Mouse (Mus musculus): ENCODE measurements around the gene Gm10134. TPM values are rescaled to one million over a fixed set of nuclear protein-coding genes. Genes with fewer than 3 reads are reported as not detected.
A peak's percentile ranks its signal among the peaks of the same experiment; 100 is the strongest.
"Not testable (repeated sequence)": the region's sequence is repeated elsewhere in the genome, so short reads cannot be mapped to it uniquely, and the experiment has no call there.

Gm10134 gene
- polyA plus RNA-seq, 1 experiment from 2014 or later = 0.89 TPM

GRCm38 (mm10) chr2:28506291-28506690, 396 bp downstream of the Gm10134 start:
- no peak for ATAC-seq (ENCODE audit: insufficient number of reproducible peaks, insufficient read depth, low FRiP score, low TSS enrichment, low read depth)
- no peak overlapping the region for H3K4me2 ChIP-seq
- H3K9ac ChIP-seq (replicated peaks) = no peak overlapping the region
- 0 out of 2 replicates have a peak, but pooled peaks cover 2% of the 10 kb centered on the region for H3K27me3 ChIP-seq
- H3K9me3 ChIP-seq = no peaks in the 10 kb centered on the region
- H3K36me3 ChIP-seq = no peaks in the 10 kb centered on the region
- H3K27ac ChIP-seq = no peak overlapping the region
- 73% methylated on average over 6 of the region's 6 CpGs for WGBS
- H3K4me3 ChIP-seq (replicated peaks) = no peak overlapping the region
- H3K4me1 ChIP-seq (replicated peaks) = no peaks in the 10 kb centered on the region

- WGBS = 62% methylated on average over 5 of the region's 5 CpGs
These were observed 5.7 kb downstream of the Gm10134 start for GRCm38 (mm10) chr2:28511600-28511999.

GRCm38 (mm10) chr2:28512798-28513401, 7.0 kb downstream of the Gm10134 start, which contains the start of gene Ralgds:
Ralgds (plus strand) TSS chr2:28513125.
- peak within 1 kb of the TSS; percentile 89 for H3K4me2 ChIP-seq
- ATAC-seq (ENCODE audit: insufficient number of reproducible peaks, insufficient read depth, low FRiP score, low TSS enrichment, low read depth) = peak; percentile 49
- under 1% methylated on average over 68 of the region's 71 CpGs for WGBS

More at GRCm38 (mm10) chr2:28511600-28511999, 5.7 kb downstream of the Gm10134 start:
- not testable (repeated sequence) for H3K4me3 ChIP-seq (replicated peaks); H3K27ac ChIP-seq; H3K36me3 ChIP-seq; H3K4me2 ChIP-seq; H3K9ac ChIP-seq (replicated peaks); H3K27me3 ChIP-seq; ATAC-seq (ENCODE audit: insufficient number of reproducible peaks, insufficient read depth, low FRiP score, low TSS enrichment, low read depth); H3K9me3 ChIP-seq
- H3K4me1 ChIP-seq (replicated peaks) = peaks cover 21% of the 10 kb centered on the region

GRCm38 (mm10) chr2:28513431-28514370, 7.8 kb downstream of the Gm10134 start:
- H3K9me3 ChIP-seq = no peaks in the 10 kb centered on the region
- peak overlapping the region; percentile 91 for H3K9ac ChIP-seq (replicated peaks)
- H3K4me1 ChIP-seq (replicated peaks) = peaks cover 37% of the 10 kb centered on the region
- WGBS = 7% methylated on average over 47 of the region's 47 CpGs
- peak; percentile 60 for ATAC-seq (ENCODE audit: insufficient number of reproducible peaks, insufficient read depth, low FRiP score, low TSS enrichment, low read depth)
- peak overlapping the region; percentile 75 for H3K27ac ChIP-seq
- 0 out of 2 replicates have a peak, but pooled peaks cover 6% of the 10 kb centered on the region for H3K36me3 ChIP-seq
- peak overlapping the region; percentile 81 for H3K4me3 ChIP-seq (replicated peaks)
- no peaks in the 10 kb centered on the region for H3K27me3 ChIP-seq
- peak overlapping the region; percentile 89 for H3K4me2 ChIP-seq

More at GRCm38 (mm10) chr2:28512798-28513401, 7.0 kb downstream of the Gm10134 start, which contains the start of gene Ralgds:
- Histone ChIP-seq H3K4me3 (replicated peaks) (peak within 1 kb of the TSS; percentile 81), H3K36me3 (no peaks in the 10 kb centered on the region), H3K4me1 (replicated peaks) (peaks cover 29% of the 10 kb centered on the region), H3K9me3 (no peaks in the 10 kb centered on the region), H3K9ac (replicated peaks) (peak within 1 kb of the TSS; percentile 91), H3K27me3 (no peaks in the 10 kb centered on the region), H3K27ac (peak within 1 kb of the TSS; percentile 75)

GRCm38 (mm10) chr2:28514489-28514888, 8.6 kb downstream of the Gm10134 start:
- 0 out of 2 replicates have a peak, but pooled peaks cover 10% of the 10 kb centered on the region for H3K36me3 ChIP-seq
- no peaks in the 10 kb centered on the region for H3K27me3 ChIP-seq
- H3K4me1 ChIP-seq (replicated peaks) = peaks cover 37% of the 10 kb centered on the region
- no peaks in the 10 kb centered on the region for H3K9me3 ChIP-seq
- peak overlapping the region; percentile 81 for H3K4me3 ChIP-seq (replicated peaks)
- peak overlapping the region; percentile 89 for H3K4me2 ChIP-seq
- 20% methylated on average over 5 of the region's 5 CpGs for WGBS
- peak overlapping the region; percentile 91 for H3K9ac ChIP-seq (replicated peaks)
- peak overlapping the region; percentile 75 for H3K27ac ChIP-seq
- ATAC-seq (ENCODE audit: insufficient number of reproducible peaks, insufficient read depth, low FRiP score, low TSS enrichment, low read depth) = no peak

- Histone ChIP-seq H3K9ac (replicated peaks) (no peak overlapping the region), H3K4me1 (replicated peaks) (peaks cover 52% of the 10 kb centered on the region), H3K36me3 (peaks cover 19% of the 10 kb centered on the region; the same call in 1 of the 2 replicates), H3K27me3 (no peaks in the 10 kb centered on the region), H3K4me3 (replicated peaks) (no peak overlapping the region), H3K9me3 (no peaks in the 10 kb centered on the region), H3K27ac (no peak overlapping the region), H3K4me2 (no peak overlapping the region)
- 0 out of 2 replicates have a peak, but pooled peaks have one; percentile 3 for ATAC-seq (ENCODE audit: insufficient number of reproducible peaks, insufficient read depth, low FRiP score, low TSS enrichment, low read depth)
- WGBS = 47% methylated on average over 5 of the region's 5 CpGs
These were observed 11.5 kb downstream of the Gm10134 start for GRCm38 (mm10) chr2:28517206-28517909.

- no peak overlapping the region for H3K4me2 ChIP-seq
- H3K4me3 ChIP-seq (replicated peaks) = no peak overlapping the region
- no peak for ATAC-seq (ENCODE audit: insufficient number of reproducible peaks, insufficient read depth, low FRiP score, low TSS enrichment, low read depth)
- no peak overlapping the region for H3K27ac ChIP-seq
- peaks cover 52% of the 10 kb centered on the region for H3K4me1 ChIP-seq (replicated peaks)
- no peak overlapping the region for H3K9ac ChIP-seq (replicated peaks)
- peaks cover 20% of the 10 kb centered on the region; the same call in 1 of the 2 replicates for H3K36me3 ChIP-seq
- no peaks in the 10 kb centered on the region for H3K27me3 ChIP-seq
- H3K9me3 ChIP-seq = no peaks in the 10 kb centered on the region
- 35% methylated on average over 2 of the region's 2 CpGs for WGBS
These were observed 12.3 kb downstream of the Gm10134 start for GRCm38 (mm10) chr2:28518231-28518630.

- ATAC-seq (ENCODE audit: insufficient number of reproducible peaks, insufficient read depth, low FRiP score, low TSS enrichment, low read depth) = no peak
- Histone ChIP-seq H3K4me3 (replicated peaks) (no peak overlapping the region), H3K4me1 (replicated peaks) (peaks cover 50% of the 10 kb centered on the region), H3K4me2 (no peak overlapping the region), H3K36me3 (peaks cover 20% of the 10 kb centered on the region; the same call in 1 of the 2 replicates), H3K9ac (replicated peaks) (no peak overlapping the region; the same call in 1 of the 2 replicates), H3K27ac (no peak overlapping the region; the same call in 1 of the 2 replicates), H3K27me3 (no peaks in the 10 kb centered on the region), H3K9me3 (no peaks in the 10 kb centered on the region)
- 74% methylated on average over 5 of the region's 5 CpGs for WGBS
These were observed 14.7 kb downstream of the Gm10134 start for GRCm38 (mm10) chr2:28520581-28520980.

GRCm38 (mm10) chr2:28521571-28522151, 15.8 kb downstream of the Gm10134 start:
- Histone ChIP-seq H3K27me3 (no peaks in the 10 kb centered on the region), H3K27ac (0 out of 2 replicates have a peak overlapping the region, but pooled peaks have one; percentile 17), H3K9me3 (no peaks in the 10 kb centered on the region), H3K36me3 (peaks cover 20% of the 10 kb centered on the region; the same call in 1 of the 2 replicates), H3K4me3 (replicated peaks) (no peak overlapping the region), H3K9ac (replicated peaks) (no peak overlapping the region), H3K4me2 (no peak overlapping the region), H3K4me1 (replicated peaks) (peaks cover 60% of the 10 kb centered on the region)
- WGBS = 72% methylated on average over 6 of the region's 6 CpGs
- ATAC-seq (ENCODE audit: insufficient number of reproducible peaks, insufficient read depth, low FRiP score, low TSS enrichment, low read depth) = no peak

GRCm38 (mm10) chr2:28522166-28522565, 16.3 kb downstream of the Gm10134 start:
- Histone ChIP-seq H3K4me3 (replicated peaks) (no peak overlapping the region), H3K9ac (replicated peaks) (no peak overlapping the region), H3K4me2 (no peak overlapping the region), H3K9me3 (no peaks in the 10 kb centered on the region), H3K27me3 (no peaks in the 10 kb centered on the region), H3K4me1 (replicated peaks) (peaks cover 63% of the 10 kb centered on the region), H3K36me3 (peaks cover 20% of the 10 kb centered on the region; the same call in 1 of the 2 replicates), H3K27ac (0 out of 2 replicates have a peak overlapping the region, but pooled peaks have one; percentile 17)
- no peak for ATAC-seq (ENCODE audit: insufficient number of reproducible peaks, insufficient read depth, low FRiP score, low TSS enrichment, low read depth)
- 73% methylated on average over 4 of the region's 4 CpGs for WGBS

Measured in limb, embryonic 12.5 days (tissue).